Mouse (Mus musculus) CH12.LX (cell line): ENCODE results near the gene Pfkfb4. TPM values are rescaled to one million over a fixed set of nuclear protein-coding genes. Genes with fewer than 3 reads are reported as not detected.

Experiments
- polyA plus RNA-seq: library from polyadenylated mRNA; unstranded; fragments of >175 nt; gene quantifications from 2 replicates; pipeline ENCODE4 v1.2.1, GENCODE M21; 2012; ENCODE audit warnings: low read depth; ENCODE audit not compliant: insufficient read length
- total RNA-seq, 2 experiments: library from RNA; depleted of rRNA; stranded (reverse); fragments of 300-350 nt in 1 of 2; fragments of >200 nt in 1 of 2; gene quantifications; 2 replicates each; pipeline ENCODE4 v1.2.3; 2012 to 2014

The Pfkfb4 gene
- total and polyA plus RNA-seq, 3 experiments = 5.1 to 6.7 (median 5.9) TPM

Other genes starting within 250 kb of the Pfkfb4 start
- gene Ip6k2, start 208.0 kb upstream of the Pfkfb4 start, total RNA-seq (2012; rRNA removed) = 17.5 and 27.2 TPM in 2 replicates
- 22.6 and 23.6 TPM in 2 replicates for gene Ip6k2, start 208.0 kb upstream of the Pfkfb4 start, total RNA-seq (2014; rRNA removed)
- 28.4 and 31.4 TPM in 2 replicates for gene Ip6k2, start 208.0 kb upstream of the Pfkfb4 start, polyA plus RNA-seq
- 4.4 and 6.6 TPM in 2 replicates for gene Nckipsd, start 183.4 kb upstream of the Pfkfb4 start, total RNA-seq (2012; rRNA removed)
- gene Nckipsd, start 183.4 kb upstream of the Pfkfb4 start, total RNA-seq (2014; rRNA removed) = 5.1 and 6.4 TPM in 2 replicates
- gene Nckipsd, start 183.4 kb upstream of the Pfkfb4 start, polyA plus RNA-seq = 11.9 and 13.2 TPM in 2 replicates
- gene Celsr3, start 165.5 kb upstream of the Pfkfb4 start, total RNA-seq (2012; rRNA removed) = 0.04 and 0.29 TPM in 2 replicates
- not detected in 2 replicates for gene Celsr3, start 165.5 kb upstream of the Pfkfb4 start, total RNA-seq (2014; rRNA removed)
- gene Celsr3, start 165.5 kb upstream of the Pfkfb4 start, polyA plus RNA-seq = 0.04 TPM in 1 of 2 replicates, not detected in the other
- 5.0 and 5.2 TPM in 2 replicates for gene Slc26a6, start 138.5 kb upstream of the Pfkfb4 start, total RNA-seq (2012; rRNA removed)
- gene Slc26a6, start 138.5 kb upstream of the Pfkfb4 start, total RNA-seq (2014; rRNA removed) = 3.4 and 5.0 TPM in 2 replicates
- 8.3 and 10.0 TPM in 2 replicates for gene Slc26a6, start 138.5 kb upstream of the Pfkfb4 start, polyA plus RNA-seq
- gene Tmem89, start 77.2 kb upstream of the Pfkfb4 start, total RNA-seq (2012; rRNA removed) = not detected in 2 replicates
- not detected in 2 replicates for gene Tmem89, start 77.2 kb upstream of the Pfkfb4 start, total RNA-seq (2014; rRNA removed)
- gene Tmem89, start 77.2 kb upstream of the Pfkfb4 start, polyA plus RNA-seq = not detected in 2 replicates
- gene Uqcrc1, start 55.1 kb upstream of the Pfkfb4 start, total RNA-seq (2012; rRNA removed) = 327 and 351 TPM in 2 replicates
- 301 and 326 TPM in 2 replicates for gene Uqcrc1, start 55.1 kb upstream of the Pfkfb4 start, total RNA-seq (2014; rRNA removed)
- 293 and 301 TPM in 2 replicates for gene Uqcrc1, start 55.1 kb upstream of the Pfkfb4 start, polyA plus RNA-seq
- 0.98 and 1.1 TPM in 2 replicates for gene Col7a1, start 38.2 kb upstream of the Pfkfb4 start, total RNA-seq (2012; rRNA removed)
- 0.31 and 0.86 TPM in 2 replicates for gene Col7a1, start 38.2 kb upstream of the Pfkfb4 start, total RNA-seq (2014; rRNA removed)
- gene Col7a1, start 38.2 kb upstream of the Pfkfb4 start, polyA plus RNA-seq = 2.0 and 3.0 TPM in 2 replicates
- not detected in 2 replicates for gene Ucn2, start 5.8 kb upstream of the Pfkfb4 start, total RNA-seq (2012; rRNA removed)
- gene Ucn2, start 5.8 kb upstream of the Pfkfb4 start, total RNA-seq (2014; rRNA removed) = not detected in 2 replicates
- gene Ucn2, start 5.8 kb upstream of the Pfkfb4 start, polyA plus RNA-seq = 0.40 and 0.49 TPM in 2 replicates
- gene Shisa5, start 46.8 kb downstream of the Pfkfb4 start, total RNA-seq (2012; rRNA removed) = 134 and 153 TPM in 2 replicates
- 156 and 170 TPM in 2 replicates for gene Shisa5, start 46.8 kb downstream of the Pfkfb4 start, total RNA-seq (2014; rRNA removed)
- gene Shisa5, start 46.8 kb downstream of the Pfkfb4 start, polyA plus RNA-seq = 121 and 166 TPM in 2 replicates
- 20.8 and 31.5 TPM in 2 replicates for gene Trex1, start 68.0 kb downstream of the Pfkfb4 start, total RNA-seq (2012; rRNA removed)
- gene Trex1, start 68.0 kb downstream of the Pfkfb4 start, total RNA-seq (2014; rRNA removed) = 20.1 and 21.1 TPM in 2 replicates
- gene Trex1, start 68.0 kb downstream of the Pfkfb4 start, polyA plus RNA-seq = 15.8 and 22.9 TPM in 2 replicates
- 18.0 and 19.3 TPM in 2 replicates for gene Atrip, start 82.3 kb downstream of the Pfkfb4 start, total RNA-seq (2012; rRNA removed)
- 16.2 and 17.6 TPM in 2 replicates for gene Atrip, start 82.3 kb downstream of the Pfkfb4 start, total RNA-seq (2014; rRNA removed)
- gene Atrip, start 82.3 kb downstream of the Pfkfb4 start, polyA plus RNA-seq = 21.3 and 24.1 TPM in 2 replicates
- gene Ccdc51, start 90.7 kb downstream of the Pfkfb4 start, total RNA-seq (2012; rRNA removed) = 18.2 TPM in 2 replicates
- gene Ccdc51, start 90.7 kb downstream of the Pfkfb4 start, total RNA-seq (2014; rRNA removed) = 15.9 and 16.2 TPM in 2 replicates
- gene Ccdc51, start 90.7 kb downstream of the Pfkfb4 start, polyA plus RNA-seq = 7.6 and 8.6 TPM in 2 replicates
- gene Tma7, start 90.8 kb downstream of the Pfkfb4 start, total RNA-seq (2012; rRNA removed) = 255 and 369 TPM in 2 replicates
- gene Tma7, start 90.8 kb downstream of the Pfkfb4 start, total RNA-seq (2014; rRNA removed) = 336 and 356 TPM in 2 replicates
- 494 and 529 TPM in 2 replicates for gene Tma7, start 90.8 kb downstream of the Pfkfb4 start, polyA plus RNA-seq
- gene Plxnb1, start 103.6 kb downstream of the Pfkfb4 start, total RNA-seq (2012; rRNA removed) = under 0.01 TPM in 1 of 2 replicates, not detected in the other
- gene Plxnb1, start 103.6 kb downstream of the Pfkfb4 start, total RNA-seq (2014; rRNA removed) = not detected in 2 replicates
- not detected in 2 replicates for gene Plxnb1, start 103.6 kb downstream of the Pfkfb4 start, polyA plus RNA-seq
- not detected in 2 replicates for gene Fbxw21, start 170.3 kb downstream of the Pfkfb4 start, total RNA-seq (2012; rRNA removed)
- not detected in 2 replicates for gene Fbxw21, start 170.3 kb downstream of the Pfkfb4 start, total RNA-seq (2014; rRNA removed)
- gene Fbxw21, start 170.3 kb downstream of the Pfkfb4 start, polyA plus RNA-seq = not detected in 2 replicates
- not detected in 2 replicates for gene Fbxw13, start 204.2 kb downstream of the Pfkfb4 start, total RNA-seq (2012; rRNA removed)
- not detected in 2 replicates for gene Fbxw13, start 204.2 kb downstream of the Pfkfb4 start, total RNA-seq (2014; rRNA removed)
- gene Fbxw13, start 204.2 kb downstream of the Pfkfb4 start, polyA plus RNA-seq = not detected in 2 replicates
- not detected in 2 replicates for gene Fbxw20, start 243.0 kb downstream of the Pfkfb4 start, total RNA-seq (2012; rRNA removed)
- not detected in 2 replicates for gene Fbxw20, start 243.0 kb downstream of the Pfkfb4 start, total RNA-seq (2014; rRNA removed)
- gene Fbxw20, start 243.0 kb downstream of the Pfkfb4 start, polyA plus RNA-seq = not detected in 2 replicates